Mouse (Mus musculus) mouse embryonic stem cell (cell line): Measurements from ENCODE around the gene Ak1.

Experiments
- in situ Hi-C, 2 experiments: fragments of 300-500 bp; cut with MboI; formaldehyde crosslinking; loops; 1 replicate in 1 of 2; 3 replicates in 1 of 2; pipeline ENCODE4 v1.14.3; 2019 to 2020; ENCODE audit warnings: low sequenced_read_pairs in 2 of 2, low pct_unique_long_range_greater_than_20kb in 1 of 2, mixed read lengths in 1 of 2; ENCODE audit not compliant: unreplicated experiment in 1 of 2

The Ak1 gene

DNA sequence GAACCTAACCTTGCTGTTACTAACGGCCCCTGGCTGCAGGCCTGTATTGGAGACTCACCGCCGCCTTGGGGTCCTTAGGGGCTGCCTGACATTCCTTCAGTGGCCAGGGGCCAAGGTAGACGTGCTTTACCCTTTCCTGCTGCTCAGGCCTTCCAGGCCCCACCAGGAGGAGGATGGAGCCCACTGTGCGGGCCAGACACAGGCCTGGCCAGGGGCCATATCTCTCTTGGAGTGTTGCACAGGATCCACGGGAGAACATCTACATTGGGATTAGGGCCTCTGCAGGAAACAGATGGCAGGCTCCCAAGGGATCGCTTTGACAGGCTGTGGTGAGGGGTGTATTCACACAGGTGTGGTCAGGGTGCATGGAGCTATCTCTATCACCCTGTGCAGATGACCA is 21.3 kb downstream of the Ak1 start:
- in situ Hi-C loops, result no loop called here

DNA sequence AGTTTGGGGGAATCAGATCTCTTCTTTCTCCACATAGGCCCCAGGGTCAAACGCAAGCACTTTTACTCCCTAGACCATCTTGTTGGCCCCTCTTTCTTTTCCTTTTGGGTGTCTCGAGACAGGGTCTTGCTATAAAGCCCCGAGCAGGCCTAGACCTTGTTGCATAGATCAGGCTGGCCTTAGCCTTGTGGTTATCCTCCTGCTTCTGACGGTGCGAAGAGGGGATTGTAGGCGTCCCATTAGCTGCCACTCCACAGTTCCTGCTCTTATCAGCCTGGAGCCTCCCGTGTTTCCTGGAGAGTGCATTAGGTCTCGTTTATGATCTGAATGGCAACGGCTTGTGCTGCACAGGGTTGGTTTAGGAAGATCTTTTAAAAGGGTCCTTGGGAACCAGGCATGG is 22.5 kb downstream of the Ak1 start:
- in situ Hi-C loops, result no loop called here

DNA sequence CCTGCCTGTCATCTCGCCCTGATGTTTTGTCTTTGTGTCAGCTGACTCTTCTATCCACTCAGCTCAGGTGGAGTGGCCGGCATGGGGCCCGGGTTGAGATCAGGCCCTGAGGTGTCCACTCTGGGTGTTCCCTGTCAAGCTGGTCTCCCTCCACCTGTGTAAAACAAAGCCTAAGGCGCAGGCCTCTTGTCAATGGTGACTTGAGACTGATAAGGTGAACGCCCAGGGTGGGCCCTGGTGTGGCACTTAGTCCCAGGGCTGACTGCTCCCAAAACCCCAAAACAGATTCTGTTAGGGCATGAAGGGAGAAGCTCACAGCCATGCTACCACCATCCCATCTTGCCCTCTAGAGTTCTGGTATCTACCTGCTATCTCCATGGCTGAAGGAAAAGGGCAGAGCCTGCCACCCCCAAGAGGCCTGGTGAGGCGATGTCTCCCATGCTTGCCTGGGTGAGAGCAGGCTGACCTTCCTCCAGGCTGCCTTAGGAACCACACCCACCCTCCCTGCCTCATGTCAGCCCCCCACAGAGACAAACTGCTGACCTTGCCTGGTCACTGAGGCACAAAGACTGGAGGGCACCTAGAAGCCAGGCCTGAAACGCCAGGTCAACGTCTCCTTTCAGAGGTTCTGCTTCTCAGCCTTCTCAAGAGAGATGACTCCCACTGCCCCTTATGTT is 23.4 kb downstream of the Ak1 start:
- in situ Hi-C loops, result no loop called here

DNA sequence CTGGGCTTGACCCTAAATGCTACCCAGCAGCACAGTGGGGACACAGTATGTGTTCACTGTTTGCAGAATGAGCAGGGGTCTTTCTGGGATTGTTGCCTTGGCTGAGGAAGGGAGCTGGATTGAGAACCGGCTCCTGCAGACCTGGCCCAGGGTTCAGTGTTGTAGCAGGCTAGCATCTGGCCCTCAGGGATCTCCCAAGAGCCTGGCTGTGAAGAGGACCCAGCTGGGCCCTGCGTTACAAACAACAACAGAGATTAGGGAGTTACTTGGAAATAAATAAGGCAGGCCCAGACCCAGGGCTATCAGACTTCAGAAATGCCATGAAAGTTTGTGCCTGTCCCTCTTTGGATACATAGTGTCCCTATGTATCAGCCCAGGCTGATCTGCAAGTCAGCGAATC is 24.1 kb downstream of the Ak1 start:
- in situ Hi-C loops, result no loop called here

DNA sequence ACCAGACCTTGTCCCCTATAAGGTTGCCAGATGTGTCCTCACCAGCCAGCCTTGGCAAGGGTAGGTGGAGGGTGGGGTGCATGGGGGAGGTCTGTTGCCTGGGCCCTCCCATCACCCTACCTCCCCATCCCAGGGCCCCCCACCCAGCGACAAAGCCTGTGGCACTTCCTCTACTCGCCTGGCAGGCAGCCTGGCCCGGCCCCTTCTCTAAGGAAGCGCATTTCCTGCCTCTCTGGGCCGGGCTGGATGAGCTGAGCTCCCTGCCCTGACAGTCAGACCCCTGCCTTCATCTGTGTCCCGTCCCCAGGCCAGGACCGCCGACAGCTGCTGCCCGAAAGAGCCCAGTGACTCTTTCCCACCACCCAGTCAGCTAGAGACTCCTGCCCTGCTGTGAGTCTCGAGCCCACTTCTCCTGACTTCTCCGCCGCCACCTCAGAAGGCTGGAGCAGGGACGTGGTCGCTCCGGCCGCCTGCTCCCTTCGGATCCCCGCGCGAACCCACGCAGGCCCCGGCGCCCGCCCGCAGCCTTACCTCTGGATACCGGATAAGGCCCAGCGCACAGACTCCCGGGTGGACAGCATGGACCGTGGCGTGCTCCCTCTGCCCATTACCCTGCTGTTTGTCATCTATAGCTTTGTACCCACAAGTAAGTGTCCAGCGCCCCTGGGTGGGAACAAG is 25.0 kb downstream of the Ak1 start, which contains the start of gene Eng:
Gene Eng, plus strand, starts transcription at position 217 of the 678 bp plus-strand sequence.
- in situ Hi-C loops, result no loop called here

DNA sequence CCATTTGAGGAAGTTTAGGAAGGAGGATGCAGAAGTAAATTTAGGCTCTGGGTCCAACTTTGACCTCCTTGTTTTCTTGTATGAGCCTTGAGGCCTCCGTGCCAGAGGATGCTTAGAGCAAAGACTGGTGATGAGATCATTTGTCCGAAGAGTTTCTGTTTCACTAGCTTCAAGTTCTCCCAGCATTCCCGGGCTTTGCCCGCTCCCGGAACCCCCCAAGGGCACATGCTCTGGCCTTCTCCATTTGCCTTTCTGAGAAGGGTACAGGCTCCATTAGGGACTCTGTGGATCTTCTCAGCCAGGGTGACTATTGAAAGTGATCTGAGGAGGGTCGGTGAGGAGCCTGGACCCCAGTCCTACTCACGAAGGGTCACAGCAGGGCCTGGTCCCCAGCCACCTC is 25.8 kb downstream of the Ak1 start:
- in situ Hi-C loops, result no loop called here

DNA sequence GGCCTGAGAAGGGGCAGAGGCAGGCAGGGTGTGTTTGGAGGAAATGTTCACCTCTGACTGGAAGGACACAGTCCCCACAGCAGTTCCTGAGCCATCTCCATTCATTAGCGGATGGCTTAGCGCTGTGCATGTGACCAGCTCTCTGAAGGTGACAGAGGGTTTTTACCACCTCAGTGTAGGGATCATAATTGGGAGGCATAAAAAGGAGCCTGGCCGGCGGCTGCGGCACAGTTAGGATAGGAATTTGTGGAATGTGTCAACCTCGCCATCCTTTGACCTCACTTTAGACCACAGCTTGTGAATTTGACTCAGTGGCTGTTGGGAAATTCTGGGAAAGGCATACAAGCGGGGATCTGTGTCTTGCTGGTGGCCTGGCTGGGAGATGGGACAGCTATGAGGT is 32.2 kb downstream of the Ak1 start:
- in situ Hi-C loops, result no loop called here

DNA sequence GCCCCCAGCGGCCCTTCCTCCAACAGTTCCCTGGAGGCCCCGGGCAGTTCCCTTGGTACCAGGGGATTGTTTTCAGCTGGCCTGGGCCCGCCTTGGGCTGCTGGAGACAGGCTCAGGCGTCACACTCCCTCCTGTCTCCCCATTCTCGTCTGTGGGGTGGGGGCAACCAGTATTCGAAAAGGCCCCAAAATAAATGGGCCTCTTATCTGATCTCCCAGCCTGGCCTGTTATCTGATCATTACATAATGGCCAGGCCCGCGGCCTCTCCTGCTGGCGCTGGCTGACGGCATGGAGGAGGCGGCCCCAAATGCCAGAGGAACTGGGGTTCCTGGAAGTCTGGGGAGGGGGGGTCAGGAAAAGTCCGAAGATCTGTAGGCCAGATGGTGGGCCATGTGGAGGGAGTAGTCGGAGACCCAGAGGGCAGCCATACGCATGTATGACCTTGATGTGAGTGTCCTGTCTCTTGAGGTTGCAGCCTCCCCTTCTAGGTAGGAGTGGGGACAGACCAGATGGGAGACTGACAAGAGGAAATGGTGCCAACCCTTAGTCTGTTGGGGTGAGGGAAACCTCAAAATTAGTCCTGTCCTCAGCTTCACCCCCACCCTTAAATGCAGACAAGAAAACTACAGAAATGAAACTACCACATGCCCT is 33.3 kb downstream of the Ak1 start:
- in situ Hi-C loops, result no loop called here

DNA sequence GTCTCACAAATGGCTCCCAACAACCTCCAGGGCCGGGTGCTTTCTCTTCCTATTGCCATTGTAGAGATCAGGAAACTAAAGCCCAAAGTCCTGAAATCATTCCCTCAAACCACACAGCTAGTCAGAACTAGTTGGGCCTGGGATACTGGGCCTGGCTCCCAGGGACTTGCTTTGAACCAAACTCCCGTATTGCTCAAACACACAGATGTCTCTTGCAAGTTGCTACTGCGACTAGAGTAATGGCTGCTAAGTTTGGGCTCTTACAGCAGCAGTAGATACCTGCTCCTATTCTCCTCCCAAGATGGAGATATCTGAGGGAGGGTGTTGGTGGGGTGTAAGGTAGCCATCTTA is 33.8 kb downstream of the Ak1 start:
- in situ Hi-C loops, result no loop called here

DNA sequence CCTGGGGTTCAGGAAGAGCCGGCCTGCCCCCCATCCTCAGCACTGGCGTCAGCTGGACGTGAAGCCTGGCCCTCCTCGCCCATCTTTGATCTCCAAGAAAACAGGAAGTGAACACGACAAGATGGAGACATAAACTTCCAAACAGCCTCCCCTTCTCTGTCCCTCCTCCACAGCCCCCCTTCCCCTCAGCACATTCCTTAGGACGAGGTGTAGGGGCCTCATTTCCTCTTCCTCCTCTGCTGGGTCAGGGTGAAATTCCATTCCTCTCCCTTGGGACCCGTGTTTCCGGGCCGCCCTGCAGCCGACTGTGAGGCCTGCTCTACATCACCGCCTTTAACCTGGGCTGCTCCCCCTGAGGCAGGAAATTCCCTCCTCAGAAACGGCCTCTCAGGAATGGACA is 34.3 kb downstream of the Ak1 start:
- in situ Hi-C loops, result no loop called here

DNA sequence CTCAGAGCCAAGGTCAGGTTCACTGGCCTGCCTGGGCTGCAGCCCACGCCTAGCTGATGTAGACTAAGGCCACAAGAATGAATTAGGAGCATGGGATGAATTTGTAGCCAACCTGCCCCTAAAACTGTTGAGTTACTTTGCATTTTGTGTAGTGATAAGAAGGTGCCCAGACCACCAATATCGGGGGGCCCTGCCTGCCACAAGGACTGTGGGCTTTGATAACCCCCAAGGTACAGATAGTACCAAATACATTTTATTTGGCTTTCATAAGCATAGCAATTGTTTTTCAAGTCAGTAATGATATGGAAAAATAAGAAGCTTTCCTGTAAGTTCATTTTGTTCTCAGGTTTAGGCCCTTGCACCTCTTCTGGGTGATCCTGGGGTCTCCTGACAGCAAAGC is 37.3 kb downstream of the Ak1 start:
- in situ Hi-C loops, result no loop called here

DNA sequence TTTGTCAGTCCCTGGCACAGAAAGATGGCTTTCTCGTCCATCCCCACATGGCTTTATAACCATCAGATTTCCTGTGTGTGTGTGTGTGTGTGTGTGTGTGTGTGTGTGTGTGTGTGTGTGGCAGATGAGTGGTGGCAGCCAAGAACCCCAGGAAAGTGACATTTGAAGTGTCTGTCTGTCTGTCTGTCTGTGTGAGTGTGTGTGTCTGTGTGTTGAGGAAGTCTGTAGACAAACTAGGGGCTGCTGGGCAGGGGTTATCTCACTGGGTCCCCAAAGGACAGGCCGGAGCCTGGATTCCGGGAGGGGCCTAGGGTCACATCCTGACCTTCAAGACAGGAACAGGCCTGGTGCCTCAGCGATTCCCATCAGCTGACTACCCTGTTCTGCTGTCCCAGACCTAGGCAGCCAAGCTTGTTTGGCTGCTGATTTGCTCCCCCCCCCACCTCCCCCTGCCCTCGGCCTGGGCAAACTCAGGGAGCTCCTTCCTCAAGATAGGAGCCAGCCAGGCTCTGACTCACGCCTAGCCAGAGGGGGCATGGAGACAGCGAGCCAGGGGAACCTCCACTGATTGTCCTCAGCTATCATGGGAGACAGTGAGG is 40.0 kb downstream of the Ak1 start:
- in situ Hi-C loops, result no loop called here

DNA sequence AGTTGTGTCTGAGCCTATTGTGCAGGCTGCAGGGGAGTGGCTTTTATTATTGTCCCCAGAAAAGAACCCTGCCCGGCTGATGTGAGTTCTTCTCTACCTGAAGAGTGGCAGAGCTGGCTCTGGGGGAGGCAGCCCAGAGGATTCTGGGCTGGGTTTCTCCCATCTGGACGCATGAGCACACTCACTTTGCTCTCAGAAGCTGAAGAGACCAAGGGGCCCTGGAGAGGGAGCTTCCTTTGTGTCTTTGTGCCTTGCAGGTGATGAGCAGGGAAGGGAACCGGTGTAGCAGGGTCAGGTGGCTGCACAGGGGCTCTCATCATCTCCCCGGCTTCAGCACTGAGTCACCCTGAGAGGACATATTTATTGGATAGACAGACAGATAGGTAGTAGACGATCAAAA is 40.7 kb downstream of the Ak1 start:
- in situ Hi-C loops, result no loop called here

DNA sequence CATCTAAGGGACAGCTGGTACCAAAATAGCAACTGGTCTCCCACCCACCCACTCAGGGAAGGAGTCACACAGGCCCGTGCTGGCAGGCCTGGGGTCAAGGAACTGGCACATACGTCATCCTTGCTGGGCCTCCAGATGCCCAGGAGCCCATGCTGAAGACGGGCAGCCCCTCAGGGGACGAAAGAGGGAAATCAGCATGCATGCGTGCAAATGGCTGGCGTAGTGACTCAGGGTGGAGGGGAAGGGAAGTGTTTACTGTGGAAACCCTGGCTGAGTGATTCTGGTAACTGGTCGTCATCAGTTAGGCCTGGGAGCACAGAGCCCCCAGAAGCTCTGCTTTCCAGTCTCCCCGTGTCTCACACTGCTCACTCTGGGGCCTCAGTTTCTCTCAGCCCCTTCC is 43.8 kb downstream of the Ak1 start:
- in situ Hi-C loops, result no loop called here

DNA sequence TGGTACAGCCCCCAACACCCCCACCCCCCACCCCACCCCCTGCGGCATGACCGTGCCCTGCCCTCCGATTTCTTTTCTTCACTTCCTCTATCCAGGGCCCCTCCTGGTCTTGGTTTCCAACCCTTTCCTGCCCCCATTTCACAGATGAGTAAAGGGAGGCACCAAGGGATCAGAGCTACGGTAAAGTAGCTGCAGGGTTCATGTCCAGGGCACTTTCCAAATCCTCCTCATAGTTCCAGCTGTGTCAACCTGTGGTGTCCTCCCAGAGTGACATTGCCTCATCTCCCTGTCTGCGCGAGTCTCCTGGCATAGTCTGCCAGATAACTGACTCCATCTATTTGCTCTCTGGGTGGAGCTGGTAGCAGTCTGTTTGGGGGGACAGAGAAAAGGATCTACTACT is 44.3 kb downstream of the Ak1 start:
- in situ Hi-C loops, result no loop called here

DNA sequence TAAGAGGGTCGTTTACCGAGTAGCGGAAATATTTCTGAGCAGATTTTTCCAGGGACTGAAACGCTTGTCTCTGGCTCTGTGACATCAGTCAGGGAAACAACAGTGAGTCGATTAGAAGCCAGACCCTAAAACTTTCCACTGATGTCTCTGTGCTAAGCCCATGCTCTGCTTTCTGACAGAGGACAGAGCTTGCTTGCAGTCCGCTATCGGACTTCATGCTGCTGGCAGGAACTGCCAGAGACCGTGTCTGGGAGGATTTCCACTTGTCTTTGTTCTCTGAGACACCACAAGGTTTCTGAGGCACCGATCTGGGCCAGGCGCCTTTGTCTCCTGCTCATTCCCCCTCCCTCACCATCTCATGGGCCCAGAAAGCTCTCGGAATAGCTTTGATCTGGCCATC is 46.2 kb downstream of the Ak1 start:
- in situ Hi-C loops, result no loop called here

DNA sequence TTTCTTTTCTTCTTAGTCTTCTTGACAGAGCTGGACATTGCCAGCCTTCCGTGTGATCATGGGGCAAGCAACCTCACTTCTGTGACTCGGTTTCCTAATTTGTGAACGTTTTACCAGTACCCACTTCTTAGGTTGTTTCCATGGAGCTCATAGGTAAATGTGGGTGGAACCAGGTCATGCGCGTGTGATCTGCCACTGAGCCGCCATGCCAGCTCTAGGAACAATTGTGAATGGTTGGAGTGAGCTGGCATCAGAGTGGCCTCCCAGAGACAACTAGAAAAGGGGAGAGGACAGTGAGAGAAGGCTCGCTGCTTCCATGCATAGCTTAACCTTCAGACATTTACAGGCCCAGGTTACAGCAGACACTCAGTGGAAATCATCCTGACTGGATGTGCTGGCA is 46.6 kb downstream of the Ak1 start:
- in situ Hi-C loops, result no loop called here

DNA sequence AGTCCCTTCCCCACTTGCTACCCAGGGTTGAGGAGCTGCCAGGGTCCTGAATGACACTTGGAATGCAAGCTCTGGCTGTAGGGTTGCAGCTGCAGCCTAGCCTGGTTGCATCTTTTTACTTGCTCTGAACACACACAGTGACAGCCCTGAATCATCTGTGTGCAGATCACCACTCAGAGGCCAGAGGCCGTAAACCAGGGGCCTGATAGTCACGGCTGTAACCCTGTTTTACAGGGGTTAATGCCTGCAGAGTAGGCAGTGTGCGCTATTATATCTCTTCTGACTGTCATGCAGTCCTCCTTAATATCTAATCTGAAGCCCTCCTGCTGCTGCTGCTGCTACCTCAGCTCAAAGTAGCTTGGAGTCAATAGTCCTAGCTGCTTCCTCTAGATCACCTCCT is 48.3 kb downstream of the Ak1 start:
- in situ Hi-C loops, result no loop called here

DNA sequence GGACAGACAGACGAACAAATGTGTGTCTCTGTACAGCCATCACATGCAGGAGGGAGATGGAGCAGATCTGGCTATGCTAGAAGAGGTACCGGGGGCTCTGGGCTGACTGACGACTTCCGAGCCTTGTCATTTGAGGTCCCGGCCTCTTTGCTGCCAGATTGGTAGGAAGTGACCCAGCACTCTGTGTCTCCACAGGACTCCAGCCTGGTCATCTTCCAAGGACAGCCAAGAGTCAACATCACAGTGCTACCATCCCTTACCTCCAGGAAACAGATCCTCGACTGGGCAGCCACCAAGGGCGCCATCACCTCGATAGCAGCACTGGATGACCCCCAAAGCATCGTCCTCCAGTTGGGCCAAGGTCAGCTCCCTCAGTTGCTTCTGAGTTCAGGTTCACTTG is 49.6 kb downstream of the Ak1 start:
- in situ Hi-C loops, result no loop called here
